Mouse (Mus musculus) stomach, postnatal 0 days (tissue): ENCODE results near the gene Taf1c. TPM values are rescaled to one million over a fixed set of nuclear protein-coding genes. Genes with fewer than 3 reads are reported as not detected.

ENCODE experiments used
- ATAC-seq: fragments of 200-750 bp; cut with Nextera tagmentation; 2 replicates; pipeline ENCODE4 v1.8.0; 2017; ENCODE audit not compliant: low FRiP score, low TSS enrichment
- DNase-seq: peaks from one replicate; pipeline ENCODE4 v3.0.0-alpha.2; 2016; ENCODE audit warnings: low spot score
- H3K27ac ChIP-seq: fragments of 300-500 bp; sonication (generic); replicated peaks from 2 replicates; pipeline ENCODE4 v1.5.1; 2014; ENCODE audit warnings: mild to moderate bottlenecking, control low read depth
- H3K27me3 ChIP-seq: fragments of 300-500 bp; sonication (generic); 2 replicates; pipeline ENCODE4 v1.6.1; 2014; ENCODE audit warnings: low read length; ENCODE audit not compliant: control insufficient read depth, insufficient read depth
- H3K36me3 ChIP-seq: fragments of 300-500 bp; sonication (generic); 2 replicates; pipeline ENCODE4 v1.6.1; 2014; ENCODE audit warnings: low read length, mixed read lengths; ENCODE audit not compliant: control insufficient read depth, insufficient read depth
- H3K4me1 ChIP-seq: fragments of 300-500 bp; sonication (generic); replicated peaks from 2 replicates; pipeline ENCODE4 v1.6.1; 2014; ENCODE audit warnings: antibody characterized with exemption; ENCODE audit not compliant: control insufficient read depth, insufficient read depth
- H3K4me2 ChIP-seq: fragments of 300-500 bp; sonication (generic); replicated peaks from 2 replicates; pipeline ENCODE4 v1.6.1; 2014; ENCODE audit warnings: low read depth, mild to moderate bottlenecking, control low read depth, moderate library complexity
- H3K4me3 ChIP-seq: fragments of 300-500 bp; sonication (generic); 2 replicates; pipeline ENCODE4 v1.5.1; 2014; ENCODE audit warnings: low read depth, low read length, control low read depth
- H3K9ac ChIP-seq: fragments of 300-500 bp; sonication (generic); 2 replicates; pipeline ENCODE4 v1.6.1; 2014; ENCODE audit warnings: mild to moderate bottlenecking, low read length, control low read depth, mixed read lengths
- H3K9me3 ChIP-seq: fragments of 300-500 bp; sonication (generic); 2 replicates; pipeline ENCODE4 v1.6.1; 2016; ENCODE audit warnings: low read length; ENCODE audit not compliant: control insufficient read depth
- CTCF ChIP-seq: IDR thresholded peaks from 2 replicates; pipeline ENCODE4 v1.5.1; 2016; ENCODE audit warnings: antibody characterized with exemption, low read depth, mild to moderate bottlenecking, moderate library complexity
- EP300 ChIP-seq: optimal IDR thresholded peaks from 2 replicates; pipeline ENCODE3; 2016; ENCODE audit warnings: antibody characterized with exemption
- WGBS: fragments of 180-500 bp; shearing (Covaris S2); extraction: QIAGEN DNeasy Blood & Tissue Kit; methylation state at CpG from one replicate; pipeline ENCODE4 v1.1.7; 2014; 5-methylcytosine and 5-hydroxymethylcytosine counted together
- polyA plus RNA-seq: library from polyadenylated mRNA; unstranded; fragments of >200 nt; fragmentation: Nextera tagmentation; extraction: Ambion mirVana; gene quantifications from 2 replicates; pipeline ENCODE4 v1.2.1, GENCODE M21; 2015

Gene Taf1c
- polyA plus RNA-seq, 1 experiment from 2014 or later: 5.9 TPM

- H3K9me3 ChIP-seq: no peaks in the 10 kb centered on the region
- H3K36me3 ChIP-seq: no peaks in the 10 kb centered on the region
- no peak overlapping the region for H3K9ac ChIP-seq
- no peaks in the 10 kb centered on the region for H3K4me1 ChIP-seq
- TF ChIP-seq EP300 (no peak), CTCF (no peak)
- no peak overlapping the region for H3K4me3 ChIP-seq
- ATAC-seq: no peak
- H3K27ac ChIP-seq: no peak overlapping the region
- H3K4me2 ChIP-seq: no peak overlapping the region
- 82% methylated on average over 7 of the region's 7 CpGs for WGBS
- no peaks in the 10 kb centered on the region for H3K27me3 ChIP-seq
- DNase-seq: no peak
Observed at GRCm38 (mm10) chr8:119591456-119591855, 13.6 kb downstream of the Taf1c start.

GRCm38 (mm10) chr8:119590348-119590747, 14.7 kb downstream of the Taf1c start:
- no peak overlapping the region for H3K9ac ChIP-seq
- 68% methylated on average over 14 of the region's 14 CpGs for WGBS
- no peak overlapping the region for H3K4me2 ChIP-seq
- ATAC-seq (peak; percentile 46; the same call in 1 of the 2 replicates), DNase-seq (peak; percentile 51)
- no peaks in the 10 kb centered on the region for H3K27me3 ChIP-seq
- TF ChIP-seq EP300 (no peak), CTCF (no peak)
- no peaks in the 10 kb centered on the region for H3K4me1 ChIP-seq
- no peak overlapping the region for H3K4me3 ChIP-seq
- H3K9me3 ChIP-seq: no peaks in the 10 kb centered on the region
- H3K36me3 ChIP-seq: no peaks in the 10 kb centered on the region
- H3K27ac ChIP-seq: no peak overlapping the region

- 29% methylated on average over 10 of the region's 10 CpGs for WGBS
- Histone ChIP-seq H3K4me2 (no peak overlapping the region), H3K27ac (no peak overlapping the region), H3K9me3 (no peaks in the 10 kb centered on the region), H3K27me3 (no peaks in the 10 kb centered on the region), H3K9ac (no peak overlapping the region), H3K4me1 (no peaks in the 10 kb centered on the region), H3K4me3 (no peak overlapping the region), H3K36me3 (no peaks in the 10 kb centered on the region)
- no peak for DNase-seq
- TF ChIP-seq EP300: no peak
- TF ChIP-seq CTCF: no peak
- ATAC-seq: no peak
Observed at GRCm38 (mm10) chr8:119588844-119589243, 16.2 kb downstream of the Taf1c start.

- Histone ChIP-seq H3K27me3 (no peaks in the 10 kb centered on the region), H3K27ac (no peak overlapping the region), H3K4me1 (no peaks in the 10 kb centered on the region), H3K36me3 (no peaks in the 10 kb centered on the region), H3K4me3 (no peak overlapping the region), H3K9me3 (no peaks in the 10 kb centered on the region), H3K4me2 (no peak overlapping the region), H3K9ac (no peak overlapping the region)
- 67% methylated on average over 4 of the region's 4 CpGs for WGBS
- no peak for DNase-seq
- TF ChIP-seq EP300 (no peak), CTCF (peak; percentile 44)
- ATAC-seq: no peak
Observed at GRCm38 (mm10) chr8:119588321-119588720, 16.7 kb downstream of the Taf1c start.

GRCm38 (mm10) chr8:119585901-119586300, 19.1 kb downstream of the Taf1c start:
- Histone ChIP-seq H3K36me3 (no peaks in the 10 kb centered on the region), H3K4me1 (no peaks in the 10 kb centered on the region), H3K27me3 (no peaks in the 10 kb centered on the region), H3K27ac (peak overlapping the region; percentile 53; the same call in 1 of the 2 replicates), H3K4me3 (peak overlapping the region; percentile 33), H3K4me2 (peak overlapping the region; percentile 62), H3K9ac (peak overlapping the region; percentile 56), H3K9me3 (no peaks in the 10 kb centered on the region)
- ATAC-seq (peak; percentile 71), DNase-seq (peak; percentile 76)
- 8% methylated on average over 21 of the region's 24 CpGs for WGBS
- TF ChIP-seq CTCF (0 out of 2 replicates have a peak, but pooled peaks have one; percentile 5), EP300 (no peak)

- Histone ChIP-seq H3K4me3 (no peak overlapping the region), H3K27ac (no peak overlapping the region), H3K4me2 (no peak overlapping the region), H3K4me1 (no peaks in the 10 kb centered on the region), H3K9ac (no peak overlapping the region), H3K9me3 (no peaks in the 10 kb centered on the region), H3K36me3 (no peaks in the 10 kb centered on the region), H3K27me3 (no peaks in the 10 kb centered on the region)
- TF ChIP-seq CTCF (no peak), EP300 (no peak)
- ATAC-seq: no peak
- DNase-seq: no peak
- WGBS: 65% methylated on average over 5 of the region's 5 CpGs
Observed at GRCm38 (mm10) chr8:119580441-119581161, 24.4 kb downstream of the Taf1c start.
